ENCODE assay signal across 9 mouse cellular contexts in genomic region chr9:123986217-123986616, GRCm38 (mm10). TPM values are rescaled to one million over a fixed set of nuclear protein-coding genes. Genes with fewer than 3 reads are reported as not detected.
DNase-seq lines count a peak whose midpoint lies in the region; ATAC-seq and TF ChIP-seq lines count a peak whose summit lies in the region.
"Had no signal": no experiment of that assay in that cellular context is flagged by ENCODE, and none has a peak within 500 bp of the region (broad histone marks: within the 10 kb centered on the region; RNA-seq: fewer than 3 reads in every experiment).

No protein-coding gene starts in this region.

- H3K4me1 ChIP-seq in heart, postnatal 0 days (ENCODE audit: control insufficient read depth, insufficient read depth): no peaks in the 10 kb centered on the region
- no peaks in the 10 kb centered on the region for H3K4me1 ChIP-seq in heart, embryonic 10.5 days
- H3K4me1 ChIP-seq in cortical plate, adult 2 months (ENCODE audit: control insufficient read depth, insufficient read depth, low read length): no peaks in the 10 kb centered on the region
- no peaks in the 10 kb centered on the region for H3K4me1 ChIP-seq in midbrain, embryonic 13.5 days (replicated peaks)
- H3K4me1 ChIP-seq: limb, embryonic 13.5 days had no signal

- no peaks in the 10 kb centered on the region for H3K36me3 ChIP-seq in heart, postnatal 0 days (replicated peaks; ENCODE audit: control insufficient read depth, insufficient read depth, low read length)
- H3K36me3 ChIP-seq in heart, embryonic 10.5 days: no peaks in the 10 kb centered on the region
- no peaks in the 10 kb centered on the region for H3K36me3 ChIP-seq in midbrain, embryonic 13.5 days
- H3K36me3 ChIP-seq: limb, embryonic 13.5 days had no signal

- DNase-seq in heart, postnatal 0 days (ENCODE audit: low spot score): no peak
- DNase-seq in heart, embryonic 10.5 days (ENCODE audit: low spot score): no peak
- DNase-seq in B cell, adult 2 months: peak; percentile 67 to 76
- peak; percentile 13 for DNase-seq in lung, postnatal 14 days
- DNase-seq in gastrocnemius, postnatal 25 days: no peak
- no peak for DNase-seq in cerebellum, adult 8-10 months

- H3K4me2 ChIP-seq in heart, postnatal 0 days (ENCODE audit: low read depth, low read length): no peak overlapping the region
- no peak overlapping the region for H3K4me2 ChIP-seq in midbrain, embryonic 13.5 days (replicated peaks)
- H3K4me2 ChIP-seq: limb, embryonic 13.5 days had no signal

- peak; percentile 23 for TF ChIP-seq CTCF in heart, postnatal 0 days (IDR thresholded peaks at IDR 0.05; ENCODE audit: low read depth)
- TF ChIP-seq CTCF in cortical plate, adult 2 months (IDR thresholded peaks at IDR 0.05; ENCODE audit: extremely low read depth, insufficient read depth, low read length): 0 out of 2 replicates have a peak, but pooled peaks have one; percentile 12

- no peak for ATAC-seq in heart, postnatal 0 days (ENCODE audit: insufficient read depth, low read depth)
- no peak for ATAC-seq in midbrain, embryonic 13.5 days

- WGBS in heart, postnatal 0 days: 60% methylated on average over 2 of the region's 2 CpGs
- 73% methylated on average over 2 of the region's 2 CpGs for WGBS in heart, embryonic 10.5 days
- WGBS in midbrain, embryonic 13.5 days: 90% methylated on average over 2 of the region's 2 CpGs

- H3K27me3 ChIP-seq in heart, postnatal 0 days (ENCODE audit: control insufficient read depth, insufficient read depth, low read length): no peaks in the 10 kb centered on the region
- no peaks in the 10 kb centered on the region for H3K27me3 ChIP-seq in heart, embryonic 10.5 days (ENCODE audit: insufficient read depth, poor library complexity, severe bottlenecking)
- H3K27me3 ChIP-seq in midbrain, embryonic 13.5 days: no peaks in the 10 kb centered on the region
- H3K27me3 ChIP-seq: limb, embryonic 13.5 days had no signal

- H3K27ac ChIP-seq in heart, postnatal 0 days (ENCODE audit: low read depth): no peak overlapping the region
- no peak overlapping the region for H3K27ac ChIP-seq in heart, embryonic 10.5 days
- H3K27ac ChIP-seq in cortical plate, adult 2 months (ENCODE audit: insufficient read depth, low read length): no peak overlapping the region
- no peak overlapping the region for H3K27ac ChIP-seq in midbrain, embryonic 13.5 days
- H3K27ac ChIP-seq: limb, embryonic 13.5 days had no signal

- no peaks in the 10 kb centered on the region for H3K9me3 ChIP-seq in heart, postnatal 0 days (replicated peaks; ENCODE audit: control insufficient read depth, low read length)
- no peaks in the 10 kb centered on the region for H3K9me3 ChIP-seq in heart, embryonic 10.5 days
- H3K9me3 ChIP-seq in midbrain, embryonic 13.5 days: no peaks in the 10 kb centered on the region
- H3K9me3 ChIP-seq: limb, embryonic 13.5 days had no signal

- no peak overlapping the region for H3K9ac ChIP-seq in heart, postnatal 0 days (replicated peaks; ENCODE audit: low read depth, low read length)
- H3K9ac ChIP-seq in midbrain, embryonic 13.5 days (replicated peaks): no peak overlapping the region
- H3K9ac ChIP-seq: limb, embryonic 13.5 days had no signal

- TF ChIP-seq EP300 in heart, postnatal 0 days (IDR thresholded peaks at IDR 0.05; ENCODE audit: low read depth): no peak

- TF ChIP-seq POLR2A in cortical plate, adult 2 months (IDR thresholded peaks at IDR 0.05; ENCODE audit: extremely low read depth, insufficient read depth, low read length): no peak

- no peak overlapping the region for H3K4me3 ChIP-seq in heart, postnatal 0 days (ENCODE audit: low read depth, low read length)
- no peak overlapping the region for H3K4me3 ChIP-seq in heart, embryonic 10.5 days
- no peak overlapping the region for H3K4me3 ChIP-seq in cortical plate, adult 2 months (ENCODE audit: insufficient read depth, low read length)
- H3K4me3 ChIP-seq in midbrain, embryonic 13.5 days (replicated peaks): no peak overlapping the region
- H3K4me3 ChIP-seq: limb, embryonic 13.5 days had no signal

RNA-seq across cellular contexts. Expression of gene Ccr1l1, which starts 8.0 kb away (rescaled TPM):
- total RNA-seq in heart, postnatal 0 days (2014; rRNA removed; ENCODE audit: low replicate concordance): not detected in 2 replicates
- not detected in 2 replicates for polyA plus RNA-seq in heart, postnatal 0 days (2015; fragmentation: Nextera tagmentation; extraction: Ambion mirVana)
- 0.12 TPM in 1 of 2 replicates, not detected in the other for polyA plus RNA-seq in heart, embryonic 10.5 days (2016; fragmentation: Nextera tagmentation; extraction: Ambion mirVana)
- polyA plus RNA-seq in cortical plate, adult 2 months (2012; rRNA removed): 0.10 and 0.13 TPM in 2 replicates
- not detected in 2 replicates for polyA plus RNA-seq in midbrain, embryonic 13.5 days (2015; fragmentation: Nextera tagmentation; extraction: Ambion mirVana)
- not detected for total RNA-seq in gastrocnemius, postnatal 25 days (2021)
- polyA plus RNA-seq: limb, embryonic 13.5 days had no signal

RNA-seq across cellular contexts. Expression of gene Ccr1, which starts 17.7 kb away (rescaled TPM):
- total RNA-seq in heart, postnatal 0 days (2014; rRNA removed; ENCODE audit: low replicate concordance): 1.3 and 2.4 TPM in 2 replicates
- 1.9 and 2.4 TPM in 2 replicates for polyA plus RNA-seq in heart, postnatal 0 days (2015; fragmentation: Nextera tagmentation; extraction: Ambion mirVana)
- polyA plus RNA-seq in heart, embryonic 10.5 days (2016; fragmentation: Nextera tagmentation; extraction: Ambion mirVana): 0.07 and 0.35 TPM in 2 replicates
- polyA plus RNA-seq in cortical plate, adult 2 months (2012; rRNA removed): 0.33 and 0.34 TPM in 2 replicates
- polyA plus RNA-seq in midbrain, embryonic 13.5 days (2015; fragmentation: Nextera tagmentation; extraction: Ambion mirVana): 0.66 and 0.73 TPM in 2 replicates
- total RNA-seq in gastrocnemius, postnatal 25 days (2021): under 1 TPM; 0.20 to 0.27 TPM

RNA-seq across cellular contexts. Expression of gene Ccr3, which starts 35.6 kb away (rescaled TPM):
- total RNA-seq in heart, postnatal 0 days (2014; rRNA removed; ENCODE audit: low replicate concordance): not detected in 2 replicates
- polyA plus RNA-seq in heart, postnatal 0 days (2015; fragmentation: Nextera tagmentation; extraction: Ambion mirVana): 0.03 TPM in 1 of 2 replicates, not detected in the other
- polyA plus RNA-seq in heart, embryonic 10.5 days (2016; fragmentation: Nextera tagmentation; extraction: Ambion mirVana): 0.06 TPM in 1 of 2 replicates, not detected in the other
- polyA plus RNA-seq in cortical plate, adult 2 months (2012; rRNA removed): 0.06 and 0.13 TPM in 2 replicates
- not detected in 2 replicates for polyA plus RNA-seq in midbrain, embryonic 13.5 days (2015; fragmentation: Nextera tagmentation; extraction: Ambion mirVana)
- total RNA-seq in gastrocnemius, postnatal 25 days (2021): not detected

Comparison
In these comparisons a context has a peak if more than half of its experiments do, and no peak if none do; other contexts are left out.
1. DNase-seq: peak in B cell, adult 2 months (2 of 2) and lung, postnatal 14 days (single experiment); none in heart, postnatal 0 days (single experiment), heart, embryonic 10.5 days (single experiment), gastrocnemius, postnatal 25 days (single experiment) and cerebellum, adult 8-10 months (single experiment).